Mouse (Mus musculus): ENCODE data around the gene 4930544D05Rik.

DNA sequence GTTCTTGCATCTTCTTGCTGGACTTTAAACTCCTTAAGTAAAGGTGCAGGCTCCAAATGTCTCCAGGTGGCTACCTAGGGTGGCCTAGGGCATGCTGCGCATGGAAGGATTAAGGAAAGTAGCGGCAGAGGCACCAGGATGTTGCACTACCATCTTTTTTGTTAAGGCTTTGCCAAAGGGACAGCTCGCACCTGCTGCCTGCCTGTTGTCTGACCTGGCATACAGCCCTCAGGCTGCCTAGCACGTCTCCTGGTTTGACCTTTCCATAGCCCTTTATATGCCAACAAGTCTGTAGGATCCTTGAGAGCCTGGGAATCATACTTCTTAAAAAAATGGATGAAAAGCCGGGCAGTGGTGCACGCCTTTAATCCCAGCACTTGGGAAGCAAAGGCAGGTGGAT is 27.4 kb downstream of the 4930544D05Rik start:
- no peak for TF ChIP-seq CTCF (IDR thresholded peaks at IDR 0.05; ENCODE audit: insufficient read depth, low read length)
- no peak for TF ChIP-seq POLR2A (IDR thresholded peaks at IDR 0.05; ENCODE audit: borderline replicate concordance, extremely low read depth, low read depth, low read length)

Measured in lung, adult 2 months (tissue).